Mouse (Mus musculus): ENCODE data around the gene Gm48552. TPM values are rescaled to one million over a fixed set of nuclear protein-coding genes. Genes with fewer than 3 reads are reported as not detected.
A peak's percentile ranks its signal among the peaks of the same experiment; 100 is the strongest.

The Gm48552 gene
- polyA plus RNA-seq, 1 experiment from 2014 or later: 0.31 TPM

GRCm38 (mm10) chr10:81410350-81410749 lies 21.5 kb downstream of the Gm48552 start:
- peaks cover 10% of the 10 kb centered on the region; the same call in 1 of the 2 replicates for H3K27me3 ChIP-seq (replicated peaks; ENCODE audit: control insufficient read depth, insufficient read depth, low read length)
- peaks cover 19% of the 10 kb centered on the region for H3K36me3 ChIP-seq (ENCODE audit: control insufficient read depth, insufficient read depth)
- H3K9ac ChIP-seq (ENCODE audit: low read depth, low read length): no peak overlapping the region
- H3K4me2 ChIP-seq (replicated peaks; ENCODE audit: low read depth): no peak overlapping the region
- TF ChIP-seq CTCF (IDR thresholded peaks at IDR 0.05; ENCODE audit: low read depth): no peak
- H3K9me3 ChIP-seq (ENCODE audit: control insufficient read depth): no peaks in the 10 kb centered on the region
- H3K4me3 ChIP-seq (ENCODE audit: low read depth, low read length): no peak overlapping the region
- H3K4me1 ChIP-seq (replicated peaks; ENCODE audit: control insufficient read depth, insufficient read depth, low read length): peaks cover 29% of the 10 kb centered on the region
- ATAC-seq: no peak
- 50% methylated on average over 4 of the region's 4 CpGs for WGBS
- H3K27ac ChIP-seq (ENCODE audit: low read depth, low read length): no peak overlapping the region; the same call in 1 of the 2 replicates

DNA sequence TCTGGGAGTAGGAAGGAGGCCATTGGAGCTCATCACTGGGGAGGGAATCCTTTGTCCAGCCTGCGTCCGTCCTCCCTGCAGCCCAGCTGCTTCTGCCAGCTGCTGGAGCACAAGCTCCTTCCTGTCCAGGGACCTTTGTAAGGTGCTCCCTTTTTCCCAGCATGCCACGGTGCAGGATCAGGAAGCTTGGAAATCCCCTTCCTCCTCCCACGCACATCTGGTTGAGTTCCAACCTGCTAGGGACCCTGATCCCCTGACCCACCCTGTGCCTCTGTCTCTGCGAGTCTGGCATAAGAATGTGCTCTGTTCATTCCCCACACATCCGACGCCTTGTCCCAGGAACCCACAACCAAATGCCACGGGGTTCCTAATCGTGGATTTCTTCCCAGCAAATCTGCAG lies 22.2 kb downstream of the Gm48552 start:
- peaks cover 9% of the 10 kb centered on the region; the same call in 1 of the 2 replicates for H3K27me3 ChIP-seq (replicated peaks; ENCODE audit: control insufficient read depth, insufficient read depth, low read length)
- H3K9ac ChIP-seq (ENCODE audit: low read depth, low read length): no peak overlapping the region
- no peak for TF ChIP-seq CTCF (IDR thresholded peaks at IDR 0.05; ENCODE audit: low read depth)
- peaks cover 12% of the 10 kb centered on the region for H3K36me3 ChIP-seq (ENCODE audit: control insufficient read depth, insufficient read depth)
- H3K4me3 ChIP-seq (ENCODE audit: low read depth, low read length): no peak overlapping the region
- no peak for ATAC-seq
- H3K4me2 ChIP-seq (replicated peaks; ENCODE audit: low read depth): no peak overlapping the region
- H3K4me1 ChIP-seq (replicated peaks; ENCODE audit: control insufficient read depth, insufficient read depth, low read length): peaks cover 29% of the 10 kb centered on the region
- H3K9me3 ChIP-seq (ENCODE audit: control insufficient read depth): no peaks in the 10 kb centered on the region
- 63% methylated on average over 9 of the region's 9 CpGs for WGBS
- H3K27ac ChIP-seq (ENCODE audit: low read depth, low read length): peak overlapping the region; percentile 46; the same call in 1 of the 2 replicates

- H3K9ac ChIP-seq (ENCODE audit: low read depth, low read length): no peak overlapping the region
- 50% methylated on average over 18 of the region's 18 CpGs for WGBS
- H3K4me2 ChIP-seq (replicated peaks; ENCODE audit: low read depth): peak overlapping the region; percentile 4
- TF ChIP-seq CTCF (IDR thresholded peaks at IDR 0.05; ENCODE audit: low read depth): no peak
- peaks cover 6% of the 10 kb centered on the region; the same call in 1 of the 2 replicates for H3K36me3 ChIP-seq (ENCODE audit: control insufficient read depth, insufficient read depth)
- H3K4me3 ChIP-seq (ENCODE audit: low read depth, low read length): no peak overlapping the region
- H3K4me1 ChIP-seq (replicated peaks; ENCODE audit: control insufficient read depth, insufficient read depth, low read length): peaks cover 29% of the 10 kb centered on the region
- no peak; the same call in 1 of the 2 replicates for ATAC-seq
- no peaks in the 10 kb centered on the region for H3K9me3 ChIP-seq (ENCODE audit: control insufficient read depth)
- H3K27me3 ChIP-seq (replicated peaks; ENCODE audit: control insufficient read depth, insufficient read depth, low read length): peaks cover 5% of the 10 kb centered on the region; the same call in 1 of the 2 replicates
- peak overlapping the region; percentile 81 for H3K27ac ChIP-seq (ENCODE audit: low read depth, low read length)
Measured at GRCm38 (mm10) chr10:81411471-81412400, 22.9 kb downstream of the Gm48552 start.

GRCm38 (mm10) chr10:81412586-81413309 lies 23.9 kb downstream of the Gm48552 start:
- no peak overlapping the region for H3K9ac ChIP-seq (ENCODE audit: low read depth, low read length)

GRCm38 (mm10) chr10:81413310-81414261 lies 24.8 kb downstream of the Gm48552 start:
- ATAC-seq: peak; percentile 16; the same call in 1 of the 2 replicates
- H3K4me2 ChIP-seq (replicated peaks; ENCODE audit: low read depth): peak overlapping the region; percentile 48
- H3K9ac ChIP-seq (ENCODE audit: low read depth, low read length): no peak overlapping the region
- peak; percentile 36 for TF ChIP-seq CTCF (IDR thresholded peaks at IDR 0.05; ENCODE audit: low read depth)
- 29% methylated on average over 26 of the region's 26 CpGs for WGBS
- H3K27ac ChIP-seq (ENCODE audit: low read depth, low read length): peak overlapping the region; percentile 51
- H3K27me3 ChIP-seq (replicated peaks; ENCODE audit: control insufficient read depth, insufficient read depth, low read length): no peaks in the 10 kb centered on the region
- no peaks in the 10 kb centered on the region for H3K9me3 ChIP-seq (ENCODE audit: control insufficient read depth)
- H3K4me3 ChIP-seq (ENCODE audit: low read depth, low read length): no peak overlapping the region
- peaks cover 22% of the 10 kb centered on the region for H3K4me1 ChIP-seq (replicated peaks; ENCODE audit: control insufficient read depth, insufficient read depth, low read length)
- H3K36me3 ChIP-seq (ENCODE audit: control insufficient read depth, insufficient read depth): no peaks in the 10 kb centered on the region

More at GRCm38 (mm10) chr10:81412586-81413309, 23.9 kb downstream of the Gm48552 start:
- ATAC-seq: no peak
- peaks cover 6% of the 10 kb centered on the region; the same call in 1 of the 2 replicates for H3K36me3 ChIP-seq (ENCODE audit: control insufficient read depth, insufficient read depth)
- H3K27ac ChIP-seq (ENCODE audit: low read depth, low read length): peak overlapping the region; percentile 81
- peaks cover 29% of the 10 kb centered on the region for H3K4me1 ChIP-seq (replicated peaks; ENCODE audit: control insufficient read depth, insufficient read depth, low read length)
- WGBS: 70% methylated on average over 16 of the region's 16 CpGs
- H3K4me3 ChIP-seq (ENCODE audit: low read depth, low read length): no peak overlapping the region
- H3K9me3 ChIP-seq (ENCODE audit: control insufficient read depth): no peaks in the 10 kb centered on the region
- H3K4me2 ChIP-seq (replicated peaks; ENCODE audit: low read depth): peak overlapping the region; percentile 4; the same call in 1 of the 2 replicates
- TF ChIP-seq CTCF (IDR thresholded peaks at IDR 0.05; ENCODE audit: low read depth): no peak
- H3K27me3 ChIP-seq (replicated peaks; ENCODE audit: control insufficient read depth, insufficient read depth, low read length): no peaks in the 10 kb centered on the region

All from intestine, postnatal 0 days (tissue).